In the genomic region with DNA sequence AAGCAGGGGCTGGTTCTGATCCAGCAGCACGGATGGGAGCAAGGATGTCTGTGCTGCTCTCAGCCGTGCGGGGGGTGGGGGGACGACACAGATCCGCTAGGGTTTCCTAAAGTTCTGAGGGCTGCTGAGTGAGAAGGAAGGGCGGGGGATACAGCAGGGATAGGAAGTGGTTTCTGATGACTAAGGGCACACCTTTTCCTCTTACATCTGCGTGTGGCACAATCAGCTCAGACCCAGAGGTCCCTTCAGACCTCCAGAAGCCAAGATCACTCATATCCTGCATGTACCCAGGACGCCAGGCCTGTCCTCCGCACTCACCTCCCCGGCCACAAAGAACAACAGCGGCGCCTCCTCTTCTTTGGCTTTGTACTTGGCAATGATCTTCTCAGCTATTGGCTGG, we compare ENCODE assay signal across 14 mouse cellular contexts. TPM values are rescaled to one million over a fixed set of nuclear protein-coding genes. Genes with fewer than 3 reads are reported as not detected.
DNase-seq lines count a peak whose midpoint lies in the region; ATAC-seq and TF ChIP-seq lines count a peak whose summit lies in the region.
"Had no signal": no experiment of that assay in that cellular context is flagged by ENCODE, and none has a peak within 500 bp of the region (broad histone marks: within the 10 kb centered on the region; RNA-seq: fewer than 3 reads in every experiment).

No protein-coding gene starts in this region.

- no peak for DNase-seq in gastrocnemius, adult 2 months
- no peak for DNase-seq in gastrocnemius, postnatal 14 days
- DNase-seq in liver, embryonic 11.5 days (ENCODE audit: low spot score), result no peak
- no peak for DNase-seq in ovary, postnatal 14 days (ENCODE audit: low spot score)
- DNase-seq in frontal cortex, adult 2 months (ENCODE audit: extremely low spot score in 1 of 2, low spot score in 1 of 2), result no peak
- DNase-seq: cerebellum, adult 9-10 months; right cerebral cortex, postnatal 14 days; thymus, adult 18-20 months had no signal

- H3K36me3 ChIP-seq in liver, embryonic 16.5 days (ENCODE audit: control insufficient read depth, insufficient read depth), result no peaks in the 10 kb centered on the region
- no peaks in the 10 kb centered on the region for H3K36me3 ChIP-seq in liver, embryonic 11.5 days (ENCODE audit: control insufficient read depth, insufficient read depth, low read length)
- peaks cover 14% of the 10 kb centered on the region for H3K36me3 ChIP-seq in midbrain, embryonic 13.5 days

- 25% methylated on average over 12 of the region's 12 CpGs for WGBS in liver, embryonic 16.5 days (ENCODE audit: insufficient replicate concordance)
- 44% methylated on average over 12 of the region's 12 CpGs for WGBS in liver, embryonic 11.5 days
- WGBS in midbrain, embryonic 13.5 days, result 69% methylated on average over 12 of the region's 12 CpGs

- H3K4me3 ChIP-seq in gastrocnemius, adult 2 months, result no peak overlapping the region
- H3K4me3 ChIP-seq in liver, embryonic 16.5 days (ENCODE audit: low read depth, low read length), result no peak overlapping the region
- no peak overlapping the region for H3K4me3 ChIP-seq in liver, embryonic 11.5 days (ENCODE audit: low read depth, low read length)
- H3K4me3 ChIP-seq in brown adipose tissue, adult 24 weeks (ENCODE audit: insufficient read depth, low read depth, low read length), result no peak overlapping the region
- H3K4me3 ChIP-seq in midbrain, embryonic 13.5 days (replicated peaks), result no peak overlapping the region
- H3K4me3 ChIP-seq: erythroblast, embryonic 14.5 days; limb, embryonic 12.5 days had no signal

- peak; percentile 24; the same call in 1 of the 2 replicates for ATAC-seq in liver, embryonic 16.5 days (ENCODE audit: low read depth)
- no peak for ATAC-seq in liver, embryonic 11.5 days (replicated peaks; ENCODE audit: low FRiP score)
- ATAC-seq in midbrain, embryonic 13.5 days, result no peak

- no peaks in the 10 kb centered on the region for H3K4me1 ChIP-seq in liver, embryonic 16.5 days (ENCODE audit: control insufficient read depth, low read depth, low read length)
- H3K4me1 ChIP-seq in liver, embryonic 11.5 days (replicated peaks; ENCODE audit: control insufficient read depth, insufficient read depth, low read length), result no peaks in the 10 kb centered on the region; the same call in 1 of the 2 replicates
- H3K4me1 ChIP-seq in brown adipose tissue, adult 24 weeks (ENCODE audit: control insufficient read depth, insufficient read depth, insufficient read length, low read length), result peaks cover 3% of the 10 kb centered on the region
- H3K4me1 ChIP-seq in midbrain, embryonic 13.5 days (replicated peaks), result peaks cover 61% of the 10 kb centered on the region

- intact Hi-C loops in gastrocnemius, adult 2 months (cut with DNase I), result no loop called here
- intact Hi-C loops in gastrocnemius, postnatal 14 days (cut with DNase I; ENCODE audit: low total_unique reads), result no loop called here

- H3K9ac ChIP-seq in liver, embryonic 16.5 days (ENCODE audit: low read depth, low read length), result no peak overlapping the region
- no peak overlapping the region for H3K9ac ChIP-seq in liver, embryonic 11.5 days (ENCODE audit: low read depth, low read length)
- H3K9ac ChIP-seq in midbrain, embryonic 13.5 days (replicated peaks), result peak overlapping the region; percentile 39
- H3K9ac ChIP-seq: limb, embryonic 12.5 days had no signal

- no peak for TF ChIP-seq CTCF in gastrocnemius, adult 2 months (IDR thresholded peaks at IDR 0.05)

- H3K9me3 ChIP-seq in liver, embryonic 16.5 days (replicated peaks; ENCODE audit: control insufficient read depth, low read length), result no peaks in the 10 kb centered on the region
- H3K9me3 ChIP-seq in liver, embryonic 11.5 days (ENCODE audit: control insufficient read depth, low read length), result no peaks in the 10 kb centered on the region
- no peaks in the 10 kb centered on the region for H3K9me3 ChIP-seq in midbrain, embryonic 13.5 days
- H3K9me3 ChIP-seq: limb, embryonic 12.5 days had no signal

- H3K4me2 ChIP-seq in liver, embryonic 16.5 days (ENCODE audit: low read depth, low read length), result no peak overlapping the region
- no peak overlapping the region for H3K4me2 ChIP-seq in liver, embryonic 11.5 days
- H3K4me2 ChIP-seq in midbrain, embryonic 13.5 days (replicated peaks), result 0 out of 2 replicates have a peak overlapping the region, but pooled peaks have one; percentile 15
- H3K4me2 ChIP-seq: limb, embryonic 12.5 days had no signal

- no peaks in the 10 kb centered on the region for H3K27me3 ChIP-seq in liver, embryonic 16.5 days (ENCODE audit: control insufficient read depth, insufficient read depth, low read depth, low read length)
- H3K27me3 ChIP-seq in liver, embryonic 11.5 days (replicated peaks; ENCODE audit: control insufficient read depth, insufficient read depth, low read length), result no peaks in the 10 kb centered on the region
- H3K27me3 ChIP-seq in midbrain, embryonic 13.5 days, result peaks cover 6% of the 10 kb centered on the region; the same call in 1 of the 2 replicates
- H3K27me3 ChIP-seq: limb, embryonic 12.5 days had no signal

- peak overlapping the region; percentile 38 for H3K27ac ChIP-seq in gastrocnemius, adult 2 months
- H3K27ac ChIP-seq in liver, embryonic 16.5 days (ENCODE audit: low read length), result peak overlapping the region; percentile 41; the same call in 1 of the 2 replicates
- no peak overlapping the region for H3K27ac ChIP-seq in liver, embryonic 11.5 days (ENCODE audit: low read depth, low read length)
- 0 out of 2 replicates have a peak overlapping the region, but pooled peaks have one; percentile 16 for H3K27ac ChIP-seq in brown adipose tissue, adult 24 weeks (replicated peaks; ENCODE audit: low read depth, low read length)
- peak overlapping the region; percentile 71 for H3K27ac ChIP-seq in midbrain, embryonic 13.5 days
- H3K27ac ChIP-seq: limb, embryonic 12.5 days had no signal

RNA-seq across cellular contexts. Expression of a gene that starts 17.7 kb away (rescaled TPM):
- total RNA-seq in gastrocnemius, adult 2 months (2021), result 10 to 100 TPM; 21.9 to 24.2 TPM
- 10 to 100 TPM; 25.2 to 28.0 TPM for total RNA-seq in gastrocnemius, postnatal 14 days (2021)
- polyA plus RNA-seq in liver, embryonic 16.5 days (2015; fragmentation: Nextera tagmentation; extraction: Ambion mirVana), result 47.4 and 50.3 TPM in 2 replicates
- polyA plus RNA-seq in liver, embryonic 11.5 days (2014; fragmentation: Nextera tagmentation; extraction: Ambion mirVana), result 137 and 144 TPM in 2 replicates
- polyA plus RNA-seq in brown adipose tissue, adult 24 weeks (2012; ENCODE audit: insufficient read depth, insufficient read length, missing spikeins), result 62.0 and 64.6 TPM in 2 replicates
- 128 TPM in 2 replicates for polyA plus RNA-seq in midbrain, embryonic 13.5 days (2015; fragmentation: Nextera tagmentation; extraction: Ambion mirVana)
- 48.6 and 53.1 TPM in 2 replicates for polyA plus RNA-seq in frontal cortex, adult 2 months (2012; rRNA removed)

RNA-seq across cellular contexts. Expression of a gene that starts 17.7 kb away (rescaled TPM):
- 10 to 100 TPM; 11.3 to 16.2 TPM for total RNA-seq in gastrocnemius, adult 2 months (2021)
- 10 to 100 TPM; 13.4 to 14.4 TPM for total RNA-seq in gastrocnemius, postnatal 14 days (2021)
- 11.9 and 12.5 TPM in 2 replicates for polyA plus RNA-seq in liver, embryonic 16.5 days (2015; fragmentation: Nextera tagmentation; extraction: Ambion mirVana)
- 36.3 and 37.0 TPM in 2 replicates for polyA plus RNA-seq in liver, embryonic 11.5 days (2014; fragmentation: Nextera tagmentation; extraction: Ambion mirVana)
- 18.2 and 26.8 TPM in 2 replicates for polyA plus RNA-seq in brown adipose tissue, adult 24 weeks (2012; ENCODE audit: insufficient read depth, insufficient read length, missing spikeins)
- 18.6 and 19.0 TPM in 2 replicates for polyA plus RNA-seq in midbrain, embryonic 13.5 days (2015; fragmentation: Nextera tagmentation; extraction: Ambion mirVana)
- polyA plus RNA-seq in frontal cortex, adult 2 months (2012; rRNA removed), result 14.5 and 16.7 TPM in 2 replicates

RNA-seq across cellular contexts. Expression of a gene that starts 43.8 kb away (rescaled TPM):
- total RNA-seq in gastrocnemius, adult 2 months (2021), result 1 to 10 TPM; 3.0 to 3.9 TPM
- 1 to 10 TPM; 1.9 to 2.9 TPM for total RNA-seq in gastrocnemius, postnatal 14 days (2021)
- 10.5 and 11.3 TPM in 2 replicates for polyA plus RNA-seq in liver, embryonic 16.5 days (2015; fragmentation: Nextera tagmentation; extraction: Ambion mirVana)
- 50.2 and 58.3 TPM in 2 replicates for polyA plus RNA-seq in liver, embryonic 11.5 days (2014; fragmentation: Nextera tagmentation; extraction: Ambion mirVana)
- not detected in 2 replicates for polyA plus RNA-seq in brown adipose tissue, adult 24 weeks (2012; ENCODE audit: insufficient read depth, insufficient read length, missing spikeins)
- polyA plus RNA-seq in midbrain, embryonic 13.5 days (2015; fragmentation: Nextera tagmentation; extraction: Ambion mirVana), result 15.7 and 21.5 TPM in 2 replicates
- 5.3 and 8.0 TPM in 2 replicates for polyA plus RNA-seq in frontal cortex, adult 2 months (2012; rRNA removed)

RNA-seq across cellular contexts. Expression of a gene that starts 43.8 kb away (rescaled TPM):
- not detected for total RNA-seq in gastrocnemius, adult 2 months (2021)
- under 1 TPM in 1 of 2 experiments, not detected in 1; 0.42 TPM for total RNA-seq in gastrocnemius, postnatal 14 days (2021)
- 0.15 and 0.22 TPM in 2 replicates for polyA plus RNA-seq in liver, embryonic 16.5 days (2015; fragmentation: Nextera tagmentation; extraction: Ambion mirVana)
- polyA plus RNA-seq in liver, embryonic 11.5 days (2014; fragmentation: Nextera tagmentation; extraction: Ambion mirVana), result 0.74 TPM in 1 of 2 replicates, not detected in the other
- polyA plus RNA-seq in brown adipose tissue, adult 24 weeks (2012; ENCODE audit: insufficient read depth, insufficient read length, missing spikeins), result not detected in 2 replicates
- polyA plus RNA-seq in midbrain, embryonic 13.5 days (2015; fragmentation: Nextera tagmentation; extraction: Ambion mirVana), result 0.50 and 1.00 TPM in 2 replicates
- polyA plus RNA-seq in frontal cortex, adult 2 months (2012; rRNA removed), result 1.4 and 1.5 TPM in 2 replicates
- total RNA-seq: megakaryocyte-erythroid progenitor cell, adult 5-6 weeks had no signal
- polyA plus RNA-seq: erythroblast, embryonic 14.5 days had no signal
